Mouse (Mus musculus): ENCODE results near the gene Meis2. TPM values are rescaled to one million over a fixed set of nuclear protein-coding genes. Genes with fewer than 3 reads are reported as not detected.

Gene Meis2
- not detected in 4 replicates for total RNA-seq (2023)

DNA sequence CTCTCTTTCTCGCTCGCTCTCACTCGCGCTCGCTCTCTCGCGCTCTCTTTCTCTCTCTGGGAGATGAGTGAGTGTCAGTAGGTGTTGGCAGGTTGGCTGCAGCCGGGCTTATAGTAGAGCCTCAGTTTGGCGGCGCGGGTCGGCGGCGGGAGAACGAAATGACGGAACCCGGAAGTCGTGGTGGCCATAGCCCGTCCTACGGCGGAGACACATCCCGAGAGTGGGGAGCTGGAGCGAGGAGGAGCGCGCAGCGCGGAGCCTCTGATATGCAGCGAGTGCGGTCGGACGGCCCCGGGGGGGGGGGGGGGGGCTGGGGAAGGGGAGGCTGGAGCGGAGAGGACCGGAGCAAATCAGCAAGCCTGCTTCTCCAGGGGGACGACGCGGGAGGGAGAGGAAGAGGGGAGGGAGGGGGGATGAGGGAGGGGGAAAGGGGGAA is at the start of gene Meis2:
Gene Meis2 (minus strand): TSS at position 270 of the 436 bp plus-strand sequence.

